Mouse (Mus musculus) forebrain, postnatal 0 days (tissue): ENCODE data around the gene C2cd2l. TPM values are rescaled to one million over a fixed set of nuclear protein-coding genes. Genes with fewer than 3 reads are reported as not detected.

Source experiments
- ATAC-seq: fragments of 200-750 bp; cut with Nextera tagmentation; 2 replicates; pipeline ENCODE4 v1.8.0; 2017; ENCODE audit warnings: mild to moderate bottlenecking, moderate library complexity
- DNase-seq: peaks from one replicate; pipeline ENCODE4 v3.0.0-alpha.2; 2015
- H3K27ac ChIP-seq: fragments of 300-500 bp; sonication (generic); 2 replicates; pipeline ENCODE4 v1.5.1; 2014; ENCODE audit warnings: low read depth, mild to moderate bottlenecking, antibody characterized with exemption, low read length, moderate library complexity, mixed read lengths
- H3K27me3 ChIP-seq: fragments of 300-500 bp; sonication (generic); 2 replicates; pipeline ENCODE4 v1.6.1; 2014; ENCODE audit warnings: mild to moderate bottlenecking, low read length, mixed read lengths; ENCODE audit not compliant: insufficient read depth
- H3K36me3 ChIP-seq: fragments of 300-500 bp; sonication (generic); 2 replicates; pipeline ENCODE4 v1.6.1; 2014; ENCODE audit warnings: mild to moderate bottlenecking, moderate library complexity; ENCODE audit not compliant: insufficient read depth
- H3K4me1 ChIP-seq: fragments of 300-500 bp; sonication (generic); 2 replicates; pipeline ENCODE4 v1.6.1; 2014; ENCODE audit warnings: antibody characterized with exemption; ENCODE audit not compliant: insufficient read depth
- H3K4me2 ChIP-seq: fragments of 300-500 bp; sonication (generic); 2 replicates; pipeline ENCODE4 v1.6.1; 2014; ENCODE audit warnings: low read depth, mild to moderate bottlenecking, moderate library complexity
- H3K4me3 ChIP-seq: fragments of 300-500 bp; sonication (generic); 2 replicates; pipeline ENCODE4 v1.5.1; 2014; ENCODE audit warnings: low read depth, low read length, mixed read lengths
- H3K9ac ChIP-seq: fragments of 300-500 bp; sonication (generic); 2 replicates; pipeline ENCODE4 v1.6.1; 2014; ENCODE audit warnings: mild to moderate bottlenecking
- H3K9me3 ChIP-seq: fragments of 300-500 bp; sonication (generic); 2 replicates; pipeline ENCODE4 v1.6.1; 2016; ENCODE audit warnings: low read length
- CTCF ChIP-seq: sonication (generic); IDR thresholded peaks from 2 replicates; pipeline ENCODE4 v1.5.1; 2016; ENCODE audit warnings: antibody characterized with exemption, control low read depth, low read depth
- WGBS: fragments of 180-500 bp; shearing (Covaris S2); extraction: QIAGEN DNeasy Blood & Tissue Kit; methylation state at CpG from one replicate; pipeline ENCODE4 v1.1.7; 2014; 5-methylcytosine and 5-hydroxymethylcytosine counted together
- polyA plus RNA-seq: library from polyadenylated mRNA; unstranded; fragments of >200 nt; fragmentation: Nextera tagmentation; extraction: Ambion mirVana; gene quantifications from 2 replicates; pipeline ENCODE4 v1.2.1, GENCODE M21; 2015
- total RNA-seq: library from RNA; depleted of rRNA; stranded (reverse); fragments of >200 nt; gene quantifications from 2 replicates; pipeline ENCODE4 v1.2.3, GENCODE M21; 2014

The C2cd2l gene
- total and polyA plus RNA-seq, 2 experiments from 2014 or later: 33.2 to 42.9 TPM

DNA sequence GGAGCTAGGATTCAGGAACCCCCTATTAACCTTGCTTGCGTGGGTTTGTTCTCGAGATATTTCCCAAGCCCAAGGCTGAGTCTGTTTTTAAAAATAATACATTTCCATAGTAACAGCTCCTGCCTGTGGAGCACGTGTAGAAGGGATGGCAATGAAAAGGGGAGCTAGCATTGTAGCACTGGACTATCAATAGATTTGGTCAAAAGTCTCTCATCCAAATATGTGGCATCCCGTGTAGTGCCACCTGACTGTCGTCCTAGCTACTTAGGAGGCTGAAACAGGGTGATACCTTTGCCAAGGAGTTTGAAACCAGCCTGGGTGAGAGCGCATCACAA is 681 bp upstream of the C2cd2l start:
- Histone ChIP-seq H3K4me1 (peaks cover 22% of the 10 kb centered on the region), H3K4me2 (peak overlapping the region; percentile 71), H3K27ac (peak overlapping the region; percentile 87), H3K36me3 (peaks cover 5% of the 10 kb centered on the region), H3K9ac (peak overlapping the region; percentile 87), H3K4me3 (peak overlapping the region; percentile 91), H3K27me3 (no peaks in the 10 kb centered on the region), H3K9me3 (no peaks in the 10 kb centered on the region)
- 13% methylated on average over 6 of the region's 6 CpGs for WGBS
- no peak for TF ChIP-seq CTCF
- peak; percentile 70 for ATAC-seq
- DNase-seq: no peak

DNA sequence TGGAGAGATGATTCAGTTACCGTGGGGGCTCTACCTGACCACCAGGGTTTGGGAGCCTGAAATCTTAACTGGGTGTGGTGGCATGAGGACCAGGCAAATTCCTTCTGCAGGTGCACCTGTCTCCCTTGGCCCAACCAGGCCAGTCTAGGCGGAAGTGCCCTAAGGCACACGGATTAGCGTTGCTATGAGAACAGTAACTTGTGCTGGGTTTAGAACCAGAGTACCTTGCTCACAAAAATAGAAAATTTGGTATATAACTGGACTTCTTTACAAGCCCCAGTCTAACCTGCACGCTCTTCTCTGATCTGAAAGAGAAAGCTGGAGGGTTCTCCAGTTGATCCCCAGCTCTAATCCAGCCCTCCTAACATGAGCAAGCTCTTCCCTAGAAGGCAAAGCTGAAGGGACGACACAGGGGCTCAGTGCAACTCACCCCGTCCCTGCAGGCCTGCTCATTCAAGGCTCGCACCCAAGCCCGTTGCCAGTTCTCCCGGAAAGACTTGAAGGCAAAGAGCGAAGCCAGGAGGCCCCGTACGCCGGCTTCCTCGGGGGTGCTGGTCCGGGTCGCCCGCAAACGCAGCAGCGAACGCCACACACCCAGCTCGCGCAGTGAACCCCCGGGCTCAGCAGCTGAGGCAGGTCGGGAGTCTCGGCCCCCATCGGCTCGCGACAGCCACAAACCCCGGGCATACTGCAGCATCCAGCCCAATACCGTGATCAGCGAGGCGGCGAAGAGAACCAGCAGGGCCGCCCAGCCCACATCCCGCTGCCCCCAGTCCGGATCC is 789 bp downstream of the C2cd2l start:
- peaks cover 19% of the 10 kb centered on the region for H3K4me1 ChIP-seq
- WGBS: 2% methylated on average over 37 of the region's 37 CpGs
- DNase-seq (peak; percentile 27), ATAC-seq (peak; percentile 5; the same call in 1 of the 2 replicates)
- peak overlapping the region; percentile 87 for H3K9ac ChIP-seq
- H3K4me2 ChIP-seq: peak overlapping the region; percentile 71
- H3K9me3 ChIP-seq: no peaks in the 10 kb centered on the region
- H3K4me3 ChIP-seq: peak overlapping the region; percentile 91
- H3K27me3 ChIP-seq: no peaks in the 10 kb centered on the region
- H3K27ac ChIP-seq: peak overlapping the region; percentile 78
- TF ChIP-seq CTCF: no peak
- H3K36me3 ChIP-seq: peaks cover 19% of the 10 kb centered on the region

DNA sequence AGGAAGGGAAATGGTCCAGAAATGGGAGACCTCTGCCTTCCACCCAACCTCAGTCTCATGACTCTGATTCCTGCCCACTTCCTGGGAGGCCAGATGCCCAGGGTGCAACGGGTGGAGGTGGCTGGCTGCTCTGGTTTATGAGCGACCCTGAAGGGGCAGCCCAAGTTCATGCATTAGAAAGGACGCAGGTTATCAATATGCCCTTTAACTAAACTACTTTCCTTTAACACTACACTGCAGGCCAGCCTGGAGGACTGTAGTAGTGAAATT is 1.3 kb downstream of the C2cd2l start:
- Histone ChIP-seq H3K4me3 (peak overlapping the region; percentile 91), H3K9ac (peak overlapping the region; percentile 87), H3K9me3 (no peaks in the 10 kb centered on the region), H3K4me1 (peaks cover 19% of the 10 kb centered on the region), H3K27ac (no peak overlapping the region), H3K36me3 (peaks cover 25% of the 10 kb centered on the region), H3K4me2 (peak overlapping the region; percentile 71), H3K27me3 (no peaks in the 10 kb centered on the region)
- ATAC-seq: no peak
- 30% methylated on average over 3 of the region's 3 CpGs for WGBS
- no peak for DNase-seq
- TF ChIP-seq CTCF: no peak

DNA sequence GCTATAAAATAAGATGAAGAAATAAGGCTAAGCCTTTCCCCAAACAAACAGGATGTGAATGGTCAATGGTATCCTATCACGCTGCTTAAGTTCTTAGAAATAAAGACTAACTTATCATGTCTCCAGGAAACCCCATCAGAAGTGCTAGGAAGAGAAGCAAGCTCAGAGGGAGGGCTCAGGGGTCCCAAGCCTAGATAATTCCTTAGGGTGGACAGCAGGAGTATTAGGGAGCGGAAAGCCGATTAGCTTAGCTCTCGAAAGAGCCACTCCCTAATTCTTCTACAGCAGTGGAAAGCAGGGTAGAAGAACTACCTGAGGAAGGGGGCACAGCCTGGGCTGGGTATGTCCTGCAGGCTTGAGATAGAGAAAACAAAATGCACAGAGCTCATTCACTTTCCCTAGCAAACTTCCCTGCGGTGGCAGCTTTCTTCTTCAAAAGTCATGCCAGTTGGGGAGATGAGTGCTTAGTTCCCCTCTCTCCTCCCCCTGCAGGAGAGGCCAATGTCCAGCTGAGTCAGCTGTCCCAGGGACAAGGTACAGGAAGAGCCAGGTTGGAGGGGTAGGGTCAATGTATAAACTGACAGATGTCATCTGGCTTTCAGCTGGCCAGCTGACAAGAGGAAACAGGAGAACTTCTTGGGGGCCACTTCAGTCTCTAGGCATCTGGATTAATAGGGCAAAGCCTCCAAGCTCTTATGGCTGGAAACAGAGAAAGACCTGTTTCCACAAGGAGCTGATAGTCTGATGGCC is 1.8 kb downstream of the C2cd2l start:
- Histone ChIP-seq H3K27me3 (no peaks in the 10 kb centered on the region), H3K27ac (no peak overlapping the region), H3K4me3 (peak overlapping the region; percentile 91), H3K36me3 (peaks cover 30% of the 10 kb centered on the region), H3K9me3 (no peaks in the 10 kb centered on the region), H3K4me1 (peaks cover 19% of the 10 kb centered on the region), H3K9ac (peak overlapping the region; percentile 87), H3K4me2 (peak overlapping the region; percentile 71)
- TF ChIP-seq CTCF: no peak
- ATAC-seq (no peak), DNase-seq (no peak)
- whole genome bisulfite sequencing: 48% methylated on average over 5 of the region's 5 CpGs

DNA sequence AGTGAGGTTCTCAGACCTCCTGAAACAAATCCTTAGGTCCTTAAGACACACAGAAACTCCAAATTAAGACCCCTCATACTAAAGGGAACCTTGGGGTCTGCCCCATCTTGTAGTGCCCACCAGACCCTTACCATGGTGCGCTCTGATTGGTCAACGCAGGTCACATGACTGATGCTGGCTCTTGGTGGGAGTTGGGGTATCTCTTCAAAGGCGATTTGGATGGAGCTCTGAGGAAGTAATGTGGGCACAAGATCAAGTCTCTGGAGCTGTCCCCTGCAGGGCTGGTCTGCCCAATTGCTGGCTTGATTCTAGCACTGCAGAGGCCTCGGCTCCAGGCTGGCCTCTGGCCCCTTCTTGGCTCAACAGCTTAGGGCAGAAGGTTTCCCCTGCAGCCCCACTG is 2.6 kb downstream of the C2cd2l start:
- H3K4me2 ChIP-seq: 0 out of 2 replicates have a peak overlapping the region, but pooled peaks have one; percentile 10
- no peak overlapping the region for H3K27ac ChIP-seq
- H3K4me3 ChIP-seq: no peak overlapping the region
- no peaks in the 10 kb centered on the region for H3K27me3 ChIP-seq
- no peak for ATAC-seq
- TF ChIP-seq CTCF: no peak
- DNase-seq: no peak
- no peaks in the 10 kb centered on the region for H3K9me3 ChIP-seq
- H3K4me1 ChIP-seq: peaks cover 19% of the 10 kb centered on the region
- 66% methylated on average over 4 of the region's 4 CpGs for WGBS
- peak overlapping the region; percentile 87; the same call in 1 of the 2 replicates for H3K9ac ChIP-seq
- H3K36me3 ChIP-seq: peaks cover 35% of the 10 kb centered on the region

DNA sequence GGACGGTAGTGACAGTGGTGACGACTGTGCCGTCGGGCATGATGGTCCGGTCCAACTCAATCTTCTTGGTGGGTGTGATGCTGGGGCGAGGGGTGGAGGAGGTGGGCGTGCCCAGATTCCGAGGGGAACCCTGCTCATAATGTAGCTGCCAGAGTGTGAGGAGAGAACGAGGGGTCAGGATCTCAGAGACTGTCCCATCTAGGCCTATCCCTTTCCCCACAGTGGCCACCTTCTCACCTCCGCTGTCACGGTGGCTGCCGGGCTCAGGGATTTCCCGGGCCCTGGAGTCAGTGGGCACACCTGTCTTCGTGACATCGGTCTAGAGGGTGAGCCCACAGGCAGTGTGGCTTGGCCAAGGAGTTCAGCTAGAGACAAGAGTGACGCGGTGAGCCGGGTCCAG is 5.2 kb downstream of the C2cd2l start:
- H3K4me3 ChIP-seq: no peak overlapping the region
- no peak for TF ChIP-seq CTCF
- H3K4me1 ChIP-seq: peaks cover 19% of the 10 kb centered on the region
- H3K4me2 ChIP-seq: no peak overlapping the region
- H3K27ac ChIP-seq: no peak overlapping the region
- WGBS: 96% methylated on average over 18 of the region's 18 CpGs
- ATAC-seq (no peak), DNase-seq (no peak)
- H3K9me3 ChIP-seq: no peaks in the 10 kb centered on the region
- no peak overlapping the region for H3K9ac ChIP-seq
- peaks cover 54% of the 10 kb centered on the region for H3K36me3 ChIP-seq
- H3K27me3 ChIP-seq: no peaks in the 10 kb centered on the region

DNA sequence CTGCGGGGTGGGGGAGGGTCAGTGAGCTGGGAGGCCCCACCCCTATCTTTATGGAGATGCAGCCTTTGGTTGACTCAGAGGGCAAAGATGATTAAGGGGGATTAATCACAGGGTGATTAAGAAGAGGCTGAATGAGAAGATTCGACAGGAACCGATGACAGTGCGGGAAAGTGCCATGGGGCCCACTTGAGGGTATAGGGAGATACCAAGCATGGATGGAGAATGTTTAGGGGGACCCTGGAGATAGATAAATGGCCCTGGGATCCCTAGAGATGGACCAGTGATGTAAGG is 5.9 kb downstream of the C2cd2l start:
- H3K36me3 ChIP-seq: peaks cover 54% of the 10 kb centered on the region
- H3K27ac ChIP-seq: no peak overlapping the region
- DNase-seq (no peak), ATAC-seq (no peak)
- no peak overlapping the region for H3K4me3 ChIP-seq
- WGBS: 51% methylated on average over 4 of the region's 4 CpGs
- H3K9me3 ChIP-seq: no peaks in the 10 kb centered on the region
- no peak overlapping the region for H3K9ac ChIP-seq
- TF ChIP-seq CTCF: no peak
- H3K4me1 ChIP-seq: peaks cover 19% of the 10 kb centered on the region
- no peaks in the 10 kb centered on the region for H3K27me3 ChIP-seq
- no peak overlapping the region for H3K4me2 ChIP-seq
